Mouse (Mus musculus): ENCODE measurements around the gene St3gal3. TPM values are rescaled to one million over a fixed set of nuclear protein-coding genes. Genes with fewer than 3 reads are reported as not detected.

The St3gal3 gene
- polyA plus RNA-seq, 1 experiment from 2014 or later = 13.2 TPM

DNA sequence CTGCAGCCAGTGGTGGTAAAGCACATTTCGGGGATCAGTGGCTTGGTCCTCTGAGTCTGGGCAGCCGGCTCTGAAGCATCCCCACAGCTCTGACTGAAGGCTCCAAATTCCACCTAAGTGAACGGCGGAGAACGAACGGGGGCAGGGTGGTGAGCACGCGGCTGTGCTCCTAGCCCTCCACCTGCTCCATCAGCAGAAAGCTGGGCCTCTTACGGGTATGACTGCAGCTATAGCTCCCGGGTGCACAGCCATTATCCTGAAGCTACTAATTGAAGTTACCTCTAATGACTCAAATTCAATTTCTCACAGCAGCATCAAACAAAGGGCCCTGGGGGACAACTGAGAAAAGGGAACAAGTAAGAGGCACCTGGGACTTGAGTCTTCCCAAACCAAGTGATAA is 12.4 kb upstream of the St3gal3 start:
- H3K27ac ChIP-seq (ENCODE audit: low read length) = no peak overlapping the region
- no peak for ATAC-seq

DNA sequence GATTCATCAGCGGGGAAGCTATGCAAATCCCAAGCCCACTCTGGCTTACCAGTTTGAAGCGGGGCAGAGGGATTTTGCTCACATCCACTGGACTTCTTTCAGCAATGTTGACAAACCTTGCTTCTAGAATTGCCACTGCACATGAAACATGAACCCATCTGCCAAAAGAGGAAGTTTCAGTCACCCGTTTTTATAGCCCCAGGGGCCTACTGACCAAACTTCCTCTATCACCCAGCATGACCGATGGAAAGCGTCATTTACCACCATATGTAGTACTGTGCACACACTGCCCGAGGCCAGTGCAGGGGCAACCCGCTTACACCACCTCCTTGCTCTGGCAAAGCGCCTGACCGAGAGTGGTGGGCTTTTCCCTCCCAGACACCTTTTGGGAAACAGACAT is 9.6 kb upstream of the St3gal3 start:
- H3K4me1 ChIP-seq (ENCODE audit: control insufficient read depth, insufficient read depth, low read length) = no peaks in the 10 kb centered on the region
- no peaks in the 10 kb centered on the region for H3K27me3 ChIP-seq (ENCODE audit: control insufficient read depth, insufficient read depth, low read depth, low read length)
- no peak overlapping the region for H3K27ac ChIP-seq (ENCODE audit: low read length)
- H3K9me3 ChIP-seq (replicated peaks; ENCODE audit: control insufficient read depth, low read length, poor library complexity, severe bottlenecking) = no peaks in the 10 kb centered on the region
- no peak overlapping the region for H3K4me2 ChIP-seq (ENCODE audit: low read length)
- H3K36me3 ChIP-seq (ENCODE audit: control insufficient read depth, insufficient read depth, low read length) = peaks cover 60% of the 10 kb centered on the region
- H3K9ac ChIP-seq (ENCODE audit: low read depth, low read length) = no peak overlapping the region
- H3K4me3 ChIP-seq (ENCODE audit: low read depth, low read length) = no peak overlapping the region
- WGBS = 92% methylated on average over 9 of the region's 9 CpGs
- ATAC-seq = no peak

More for the DNA sequence above, 12.4 kb upstream of the St3gal3 start:
- H3K27me3 ChIP-seq (ENCODE audit: control insufficient read depth, insufficient read depth, low read depth, low read length) = no peaks in the 10 kb centered on the region
- H3K4me1 ChIP-seq (ENCODE audit: control insufficient read depth, insufficient read depth, low read length) = no peaks in the 10 kb centered on the region
- WGBS = 91% methylated on average over 10 of the region's 10 CpGs
- H3K9me3 ChIP-seq (replicated peaks; ENCODE audit: control insufficient read depth, low read length, poor library complexity, severe bottlenecking) = no peaks in the 10 kb centered on the region
- no peak overlapping the region for H3K4me2 ChIP-seq (ENCODE audit: low read length)
- peaks cover 60% of the 10 kb centered on the region for H3K36me3 ChIP-seq (ENCODE audit: control insufficient read depth, insufficient read depth, low read length)
- no peak overlapping the region for H3K4me3 ChIP-seq (ENCODE audit: low read depth, low read length)
- no peak overlapping the region for H3K9ac ChIP-seq (ENCODE audit: low read depth, low read length)

DNA sequence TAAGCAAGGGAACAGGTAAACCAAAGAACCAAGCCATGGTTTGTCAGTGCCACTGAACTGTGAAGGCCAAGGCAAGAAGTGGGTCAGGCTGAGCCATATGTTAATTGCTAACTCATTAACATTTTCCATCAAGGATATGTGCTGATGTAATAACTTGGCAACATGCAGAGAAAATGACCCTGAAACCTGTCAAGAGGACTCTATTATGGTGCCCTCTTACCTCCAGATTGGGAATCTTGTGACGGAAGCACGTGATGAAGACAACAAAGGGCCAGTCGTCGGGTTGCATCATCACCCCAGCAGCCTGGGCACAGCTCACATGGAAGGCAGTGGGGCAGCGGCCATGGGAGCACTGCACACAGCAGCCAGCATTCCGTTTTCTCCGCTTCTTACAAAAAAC is 9.0 kb upstream of the St3gal3 start:
- no peak overlapping the region for H3K9ac ChIP-seq (ENCODE audit: low read depth, low read length)
- no peak overlapping the region for H3K27ac ChIP-seq (ENCODE audit: low read length)
- H3K4me1 ChIP-seq (ENCODE audit: control insufficient read depth, insufficient read depth, low read length) = no peaks in the 10 kb centered on the region
- WGBS = 89% methylated on average over 7 of the region's 7 CpGs
- H3K27me3 ChIP-seq (ENCODE audit: control insufficient read depth, insufficient read depth, low read depth, low read length) = no peaks in the 10 kb centered on the region
- no peak overlapping the region for H3K4me3 ChIP-seq (ENCODE audit: low read depth, low read length)
- ATAC-seq = no peak
- H3K4me2 ChIP-seq (ENCODE audit: low read length) = no peak overlapping the region
- peaks cover 58% of the 10 kb centered on the region for H3K36me3 ChIP-seq (ENCODE audit: control insufficient read depth, insufficient read depth, low read length)
- no peaks in the 10 kb centered on the region for H3K9me3 ChIP-seq (replicated peaks; ENCODE audit: control insufficient read depth, low read length, poor library complexity, severe bottlenecking)

DNA sequence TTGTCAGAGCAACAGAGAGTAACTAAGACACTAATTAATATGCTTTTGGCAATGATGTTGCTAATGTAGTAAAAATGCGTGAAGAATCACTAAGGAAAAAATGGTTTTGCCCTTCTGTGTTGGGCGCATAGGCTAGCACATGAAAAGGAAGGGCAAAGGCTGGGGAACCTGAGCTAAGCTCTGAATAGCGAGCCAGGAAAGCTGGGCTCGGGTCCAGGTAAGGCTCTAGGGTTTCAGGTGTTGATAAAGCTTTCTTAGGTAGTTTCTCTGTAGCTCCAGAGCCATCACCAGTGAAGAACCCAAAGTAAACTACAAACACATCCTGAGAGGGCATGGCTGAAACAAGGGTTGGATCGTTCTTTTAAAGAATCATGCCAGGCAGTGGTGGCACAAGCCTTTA is 6.8 kb upstream of the St3gal3 start:
- Histone ChIP-seq H3K9ac (ENCODE audit: low read depth, low read length) (no peak overlapping the region), H3K4me3 (ENCODE audit: low read depth, low read length) (no peak overlapping the region), H3K27me3 (ENCODE audit: control insufficient read depth, insufficient read depth, low read depth, low read length) (no peaks in the 10 kb centered on the region), H3K4me1 (ENCODE audit: control insufficient read depth, insufficient read depth, low read length) (no peaks in the 10 kb centered on the region), H3K36me3 (ENCODE audit: control insufficient read depth, insufficient read depth, low read length) (peaks cover 43% of the 10 kb centered on the region), H3K27ac (ENCODE audit: low read length) (no peak overlapping the region), H3K9me3 (replicated peaks; ENCODE audit: control insufficient read depth, low read length, poor library complexity, severe bottlenecking) (no peaks in the 10 kb centered on the region), H3K4me2 (ENCODE audit: low read length) (no peak overlapping the region)
- ATAC-seq = no peak
- 95% methylated on average over 5 of the region's 5 CpGs for WGBS

DNA sequence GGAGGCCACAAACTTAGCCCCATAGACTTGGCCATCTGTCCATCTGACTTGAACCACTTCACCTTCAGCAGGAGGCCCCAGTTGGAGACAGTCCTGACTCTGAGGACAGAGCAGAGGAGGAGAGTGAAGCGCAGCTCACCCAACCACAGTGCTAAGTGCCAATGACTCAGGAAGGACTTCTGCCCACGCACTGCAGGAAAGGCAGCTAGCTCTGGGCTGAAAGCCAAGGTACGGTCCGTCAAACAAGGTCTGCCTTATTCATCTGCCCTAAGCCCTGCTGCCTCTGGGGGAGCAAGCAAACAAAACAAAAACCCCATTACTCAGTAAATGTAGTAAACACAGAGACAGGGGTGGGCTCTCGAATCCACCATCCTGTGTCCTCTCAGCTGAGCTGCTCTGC is 4.2 kb upstream of the St3gal3 start:
- Histone ChIP-seq H3K27me3 (ENCODE audit: control insufficient read depth, insufficient read depth, low read depth, low read length) (no peaks in the 10 kb centered on the region), H3K9ac (ENCODE audit: low read depth, low read length) (no peak overlapping the region), H3K27ac (ENCODE audit: low read length) (no peak overlapping the region), H3K4me2 (ENCODE audit: low read length) (no peak overlapping the region), H3K9me3 (replicated peaks; ENCODE audit: control insufficient read depth, low read length, poor library complexity, severe bottlenecking) (no peaks in the 10 kb centered on the region), H3K4me3 (ENCODE audit: low read depth, low read length) (no peak overlapping the region), H3K36me3 (ENCODE audit: control insufficient read depth, insufficient read depth, low read length) (peaks cover 22% of the 10 kb centered on the region), H3K4me1 (ENCODE audit: control insufficient read depth, insufficient read depth, low read length) (peaks cover 6% of the 10 kb centered on the region)
- ATAC-seq = no peak
- WGBS = 65% methylated on average over 5 of the region's 5 CpGs

DNA sequence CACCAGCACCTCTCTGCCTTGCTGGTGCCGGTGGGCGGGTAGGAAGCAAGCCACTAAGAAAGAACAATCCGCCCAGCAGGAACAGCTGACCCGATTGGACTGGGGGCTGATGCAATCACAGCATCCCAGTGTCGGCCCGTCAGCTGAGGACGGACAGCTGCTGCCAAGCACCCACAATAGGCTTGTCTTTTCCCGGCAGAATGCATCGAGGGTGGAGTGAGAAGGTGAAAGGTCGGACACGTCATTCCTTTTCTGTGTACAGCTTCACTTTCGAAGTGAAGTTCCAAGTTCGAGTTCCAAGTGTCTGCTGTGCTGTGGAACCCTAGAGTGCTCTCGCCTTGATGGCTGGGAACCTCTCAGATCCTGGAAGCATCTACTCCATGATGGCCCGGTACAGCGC is 3.1 kb upstream of the St3gal3 start:
- no peak for ATAC-seq
- Histone ChIP-seq H3K9ac (ENCODE audit: low read depth, low read length) (no peak overlapping the region), H3K4me2 (ENCODE audit: low read length) (no peak overlapping the region), H3K27ac (ENCODE audit: low read length) (no peak overlapping the region), H3K9me3 (replicated peaks; ENCODE audit: control insufficient read depth, low read length, poor library complexity, severe bottlenecking) (no peaks in the 10 kb centered on the region), H3K4me1 (ENCODE audit: control insufficient read depth, insufficient read depth, low read length) (peaks cover 14% of the 10 kb centered on the region), H3K27me3 (ENCODE audit: control insufficient read depth, insufficient read depth, low read depth, low read length) (no peaks in the 10 kb centered on the region), H3K36me3 (ENCODE audit: control insufficient read depth, insufficient read depth, low read length) (peaks cover 21% of the 10 kb centered on the region), H3K4me3 (ENCODE audit: low read depth, low read length) (no peak overlapping the region)
- 85% methylated on average over 16 of the region's 16 CpGs for WGBS

DNA sequence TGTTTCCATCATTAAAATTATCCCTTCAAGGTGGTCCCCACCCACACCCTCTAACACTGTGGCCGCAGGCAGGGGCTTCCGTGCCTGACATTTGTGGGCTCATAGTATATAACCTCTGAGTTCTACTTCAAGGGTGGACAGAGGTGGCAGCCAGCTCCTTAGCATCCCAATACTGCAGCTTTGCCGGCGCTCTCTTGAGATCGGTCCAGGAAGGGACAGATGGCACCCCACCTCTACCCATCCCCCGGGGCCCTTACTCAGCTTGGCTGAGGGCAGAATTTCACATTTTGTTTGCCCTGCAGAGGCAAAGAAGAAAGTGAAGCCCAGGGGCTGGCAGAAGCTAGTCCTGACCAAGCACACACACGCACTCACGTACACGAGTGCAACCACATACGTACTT is 2.6 kb upstream of the St3gal3 start:
- H3K36me3 ChIP-seq (ENCODE audit: control insufficient read depth, insufficient read depth, low read length) = peaks cover 21% of the 10 kb centered on the region

DNA sequence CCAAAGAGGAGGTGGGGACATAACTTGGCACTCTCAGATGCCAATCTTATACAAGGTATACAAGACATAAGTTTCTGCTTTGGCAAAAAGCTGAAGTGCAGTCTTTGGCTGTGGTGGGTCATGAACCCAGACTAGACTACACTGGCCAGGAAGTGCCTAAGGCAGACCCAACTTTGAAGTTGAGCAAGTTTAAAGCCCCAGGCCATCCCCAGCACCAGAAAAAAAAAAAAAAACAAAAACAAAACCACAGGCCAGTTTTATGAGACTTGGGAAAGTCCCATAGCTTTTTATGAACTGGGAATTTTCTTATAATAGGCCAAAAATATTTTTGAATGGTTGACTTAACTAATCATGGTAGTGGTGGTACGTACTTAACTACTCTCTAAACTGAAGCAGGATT is 700 bp upstream of the St3gal3 start:
- peaks cover 14% of the 10 kb centered on the region for H3K4me1 ChIP-seq (ENCODE audit: control insufficient read depth, insufficient read depth, low read length)
- peaks cover 14% of the 10 kb centered on the region; the same call in 1 of the 2 replicates for H3K36me3 ChIP-seq (ENCODE audit: control insufficient read depth, insufficient read depth, low read length)
- no peaks in the 10 kb centered on the region for H3K27me3 ChIP-seq (ENCODE audit: control insufficient read depth, insufficient read depth, low read depth, low read length)
- 0 out of 2 replicates have a peak, but pooled peaks have one; percentile 3 for ATAC-seq
- peak overlapping the region; percentile 75 for H3K4me2 ChIP-seq (ENCODE audit: low read length)
- H3K9me3 ChIP-seq (replicated peaks; ENCODE audit: control insufficient read depth, low read length, poor library complexity, severe bottlenecking) = no peaks in the 10 kb centered on the region
- peak overlapping the region; percentile 4; the same call in 1 of the 2 replicates for H3K27ac ChIP-seq (ENCODE audit: low read length)
- H3K9ac ChIP-seq (ENCODE audit: low read depth, low read length) = peak overlapping the region; percentile 83
- peak overlapping the region; percentile 93 for H3K4me3 ChIP-seq (ENCODE audit: low read depth, low read length)
- WGBS = 89% methylated on average over 1 of the region's 1 CpGs

More for the DNA sequence above, 2.6 kb upstream of the St3gal3 start:
- Histone ChIP-seq H3K27ac (ENCODE audit: low read length) (no peak overlapping the region), H3K4me1 (ENCODE audit: control insufficient read depth, insufficient read depth, low read length) (peaks cover 14% of the 10 kb centered on the region), H3K27me3 (ENCODE audit: control insufficient read depth, insufficient read depth, low read depth, low read length) (no peaks in the 10 kb centered on the region), H3K4me3 (ENCODE audit: low read depth, low read length) (no peak overlapping the region), H3K9ac (ENCODE audit: low read depth, low read length) (no peak overlapping the region), H3K4me2 (ENCODE audit: low read length) (no peak overlapping the region), H3K9me3 (replicated peaks; ENCODE audit: control insufficient read depth, low read length, poor library complexity, severe bottlenecking) (no peaks in the 10 kb centered on the region)
- no peak for ATAC-seq
- WGBS = 98% methylated on average over 10 of the region's 10 CpGs

DNA sequence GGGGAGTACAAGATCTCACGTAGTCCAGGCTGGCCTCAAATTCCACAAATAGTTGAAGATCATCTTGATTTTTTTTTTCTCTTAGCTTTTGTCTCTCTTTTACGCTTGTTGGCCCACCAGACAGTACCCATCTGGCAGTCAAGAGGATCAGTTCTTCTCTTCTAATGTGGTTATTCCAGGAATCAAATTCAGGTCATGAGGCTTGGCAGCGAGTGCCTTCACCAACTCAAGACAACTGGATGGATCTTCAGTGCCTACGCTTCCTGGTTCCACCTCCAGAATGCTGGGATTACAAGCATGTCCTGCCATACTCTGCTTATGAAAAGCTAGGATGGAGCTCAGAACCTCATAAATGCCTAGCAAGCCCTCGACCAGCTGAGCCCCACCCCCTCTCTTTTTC is 3.4 kb downstream of the St3gal3 start:
- Histone ChIP-seq H3K9ac (ENCODE audit: low read depth, low read length) (no peak overlapping the region), H3K27ac (ENCODE audit: low read length) (no peak overlapping the region), H3K4me3 (ENCODE audit: low read depth, low read length) (no peak overlapping the region), H3K4me1 (ENCODE audit: control insufficient read depth, insufficient read depth, low read length) (peaks cover 14% of the 10 kb centered on the region), H3K4me2 (ENCODE audit: low read length) (no peak overlapping the region), H3K27me3 (ENCODE audit: control insufficient read depth, insufficient read depth, low read depth, low read length) (no peaks in the 10 kb centered on the region), H3K36me3 (ENCODE audit: control insufficient read depth, insufficient read depth, low read length) (no peaks in the 10 kb centered on the region), H3K9me3 (replicated peaks; ENCODE audit: control insufficient read depth, low read length, poor library complexity, severe bottlenecking) (no peaks in the 10 kb centered on the region)
- ATAC-seq = no peak
- WGBS = 91% methylated on average over 5 of the region's 5 CpGs
